9 mouse cellular contexts compared by ENCODE assay signal in the genomic region with DNA sequence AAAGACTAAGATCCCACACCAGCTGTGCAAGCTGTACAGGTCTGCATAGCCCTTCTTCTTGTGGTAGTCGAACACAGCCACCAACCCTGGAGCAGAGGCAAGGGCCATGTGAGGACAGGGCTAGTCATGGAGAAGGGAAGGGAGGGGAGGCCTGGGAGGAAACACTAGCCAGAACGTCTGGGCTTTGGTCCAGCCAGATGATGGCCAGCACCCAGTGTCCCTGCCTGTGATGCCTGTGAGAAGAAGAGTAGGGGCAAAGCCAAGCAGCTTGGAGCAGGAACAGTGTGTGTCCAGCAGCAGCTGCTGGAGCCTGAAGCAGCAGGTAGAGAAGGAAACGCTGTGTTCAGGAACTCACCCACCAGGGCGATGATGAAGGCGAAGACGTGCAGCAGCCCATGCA. TPM values are rescaled to one million over a fixed set of nuclear protein-coding genes. Genes with fewer than 3 reads are reported as not detected.
DNase-seq lines count a peak whose midpoint lies in the region; ATAC-seq lines count a peak whose summit lies in the region.
"Had no signal": no experiment of that assay in that cellular context is flagged by ENCODE, and none has a peak within 500 bp of the region (broad histone marks: within the 10 kb centered on the region; RNA-seq: fewer than 3 reads in every experiment).

No protein-coding gene starts in this region.

- no peaks in the 10 kb centered on the region for H3K9me3 ChIP-seq in limb, embryonic 13.5 days
- no peaks in the 10 kb centered on the region for H3K9me3 ChIP-seq in limb, embryonic 10.5 days (replicated peaks)

- DNase-seq in adrenal gland, adult (ENCODE audit: inconsistent age in 2 of 2, low spot score in 1 of 2): peak; percentile 76 to 79
- no peak for DNase-seq in adrenal gland, postnatal 4 days (ENCODE audit: low spot score in 2 of 2)
- DNase-seq in limb, embryonic 10.5 days (ENCODE audit: low spot score): no peak
- peak; percentile 93 for DNase-seq in heart, adult 8-10 months (ENCODE audit: low spot score)
- DNase-seq in ovary, postnatal 36 days (ENCODE audit: low spot score): peak; percentile 54
- no peak for DNase-seq in thymus, postnatal 36 days

- H3K36me3 ChIP-seq in limb, embryonic 13.5 days: no peaks in the 10 kb centered on the region
- no peaks in the 10 kb centered on the region for H3K36me3 ChIP-seq in limb, embryonic 10.5 days

- no peak for ATAC-seq in limb, embryonic 13.5 days (ENCODE audit: low FRiP score, low read depth)
- no peak for ATAC-seq in megakaryocyte-erythroid progenitor cell, adult 5-6 weeks (replicated peaks; ENCODE audit: low FRiP score, low TSS enrichment, poor library complexity, severe bottlenecking)

- no peak overlapping the region for H3K27ac ChIP-seq in limb, embryonic 13.5 days
- no peak overlapping the region for H3K27ac ChIP-seq in limb, embryonic 10.5 days

- no peak overlapping the region for H3K4me2 ChIP-seq in limb, embryonic 13.5 days (replicated peaks)

- 0 out of 2 replicates have a peak overlapping the region, but pooled peaks have one; percentile 2 for H3K9ac ChIP-seq in limb, embryonic 13.5 days

- H3K4me3 ChIP-seq in limb, embryonic 13.5 days: no peak overlapping the region
- H3K4me3 ChIP-seq in limb, embryonic 10.5 days: no peak overlapping the region

- no peaks in the 10 kb centered on the region for H3K27me3 ChIP-seq in limb, embryonic 13.5 days
- peaks cover 19% of the 10 kb centered on the region for H3K27me3 ChIP-seq in limb, embryonic 10.5 days (ENCODE audit: low read depth, poor library complexity, severe bottlenecking)

- 86% methylated on average over 6 of the region's 6 CpGs for WGBS in limb, embryonic 13.5 days
- WGBS in limb, embryonic 10.5 days: 94% methylated on average over 6 of the region's 6 CpGs

- H3K4me1 ChIP-seq in limb, embryonic 13.5 days: peaks cover 8% of the 10 kb centered on the region; the same call in 1 of the 2 replicates
- H3K4me1 ChIP-seq in limb, embryonic 10.5 days: 0 out of 2 replicates have a peak, but pooled peaks cover 12% of the 10 kb centered on the region

RNA-seq across cellular contexts. Expression of gene Cyb561, which starts 16.9 kb away (rescaled TPM):
- total RNA-seq in adrenal gland, postnatal 4 days (2021): 100 to 1,000 TPM; 189 to 197 TPM
- polyA plus RNA-seq in limb, embryonic 13.5 days (2015; fragmentation: Nextera tagmentation; extraction: Ambion mirVana): 9.9 and 10.5 TPM in 2 replicates
- polyA plus RNA-seq in limb, embryonic 10.5 days (2016; fragmentation: Nextera tagmentation; extraction: Ambion mirVana): 6.2 and 7.1 TPM in 2 replicates
- 10 to 100 TPM in 1 of 4 experiments, 1 to 10 TPM in 3; 7.5 to 11.0 (median 8.7) TPM for total RNA-seq in heart, adult 8-10 months (2022)
- total RNA-seq in megakaryocyte-erythroid progenitor cell, adult 5-6 weeks (2014; fragmentation: Nextera tagmentation): 3.3 and 10.0 TPM in 2 replicates
- total RNA-seq in megakaryocyte-erythroid progenitor cell, adult 5-6 weeks (2017): 2.1 and 2.5 TPM in 2 replicates

RNA-seq across cellular contexts. Expression of gene Ace, which starts 31.5 kb away (rescaled TPM):
- 10 to 100 TPM; 12.3 to 19.9 TPM for total RNA-seq in adrenal gland, postnatal 4 days (2021)
- 0.48 and 0.51 TPM in 2 replicates for polyA plus RNA-seq in limb, embryonic 13.5 days (2015; fragmentation: Nextera tagmentation; extraction: Ambion mirVana)
- polyA plus RNA-seq in limb, embryonic 10.5 days (2016; fragmentation: Nextera tagmentation; extraction: Ambion mirVana): 0.08 and 0.16 TPM in 2 replicates
- 10 to 100 TPM; 13.9 to 25.6 (median 19.4) TPM for total RNA-seq in heart, adult 8-10 months (2022)
- not detected in 2 replicates for total RNA-seq in megakaryocyte-erythroid progenitor cell, adult 5-6 weeks (2014; fragmentation: Nextera tagmentation)
- 0.38 TPM in 1 of 2 replicates, not detected in the other for total RNA-seq in megakaryocyte-erythroid progenitor cell, adult 5-6 weeks (2017)

RNA-seq across cellular contexts. Expression of gene Ace3, which starts 58.3 kb away (rescaled TPM):
- total RNA-seq in adrenal gland, postnatal 4 days (2021): not detected
- polyA plus RNA-seq in limb, embryonic 13.5 days (2015; fragmentation: Nextera tagmentation; extraction: Ambion mirVana): not detected in 2 replicates
- not detected in 2 replicates for polyA plus RNA-seq in limb, embryonic 10.5 days (2016; fragmentation: Nextera tagmentation; extraction: Ambion mirVana)
- total RNA-seq in heart, adult 8-10 months (2022): not detected
- not detected in 2 replicates for total RNA-seq in megakaryocyte-erythroid progenitor cell, adult 5-6 weeks (2014; fragmentation: Nextera tagmentation)
- total RNA-seq in megakaryocyte-erythroid progenitor cell, adult 5-6 weeks (2017): not detected in 2 replicates
- total RNA-seq: left cerebral cortex, postnatal 25 days had no signal

Comparison
In these comparisons a context has a peak if more than half of its experiments do, and no peak if none do; other contexts are left out.
1. DNase-seq: peak in adrenal gland, adult (2 of 2), heart, adult 8-10 months (single experiment) and ovary, postnatal 36 days (single experiment); none in adrenal gland, postnatal 4 days (0 of 2), limb, embryonic 10.5 days (single experiment) and thymus, postnatal 36 days (0 of 2).
2. RNA of gene Cyb561, which starts 16.9 kb away (total RNA-seq): 189 to 197 TPM in adrenal gland, postnatal 4 days; 7.5 to 11.0 TPM in heart, adult 8-10 months and 2.1 to 10.0 TPM in megakaryocyte-erythroid progenitor cell, adult 5-6 weeks; every median in the first group is over 10 times any median in the second.
3. RNA of gene Ace, which starts 31.5 kb away (total RNA-seq): 13.9 to 25.6 TPM in heart, adult 8-10 months and 12.3 to 19.9 TPM in adrenal gland, postnatal 4 days; 0.38 TPM in megakaryocyte-erythroid progenitor cell, adult 5-6 weeks; every median in the first group is over 4 times any median in the second.